In genomic region chr15:86067581-86067910, GRCm38 (mm10) we compare ENCODE assay signal across 8 mouse cellular contexts. TPM values are rescaled to one million over a fixed set of nuclear protein-coding genes. Genes with fewer than 3 reads are reported as not detected.
DNase-seq lines count a peak whose midpoint lies in the region; ATAC-seq and TF ChIP-seq lines count a peak whose summit lies in the region.
"Had no signal": no experiment of that assay in that cellular context is flagged by ENCODE, and none has a peak within 500 bp of the region (broad histone marks: within the 10 kb centered on the region; RNA-seq: fewer than 3 reads in every experiment).

No protein-coding gene starts in this region.

- H3K27ac ChIP-seq in embryonic fibroblast, embryonic 13.5 days (ENCODE audit: insufficient read depth, low read length) = peak overlapping the region; percentile 96

- H3K4me3 ChIP-seq in embryonic fibroblast, embryonic 13.5 days (ENCODE audit: insufficient read depth, low read length) = no peak overlapping the region
- H3K4me3 ChIP-seq: erythroblast, embryonic 14.5 days had no signal

- TF ChIP-seq POLR2A in embryonic fibroblast, embryonic 13.5 days (IDR thresholded peaks at IDR 0.05; ENCODE audit: low read depth, low read length) = no peak; the same call in 1 of the 2 replicates

- peak; percentile 64 for DNase-seq in urinary bladder, postnatal 14 days (ENCODE audit: low spot score)
- DNase-seq in urinary bladder, postnatal 10 days (ENCODE audit: low spot score) = no peak
- peak; percentile 66 for DNase-seq in lung, postnatal 10 days
- peak; percentile 29 to 37 for DNase-seq in thymus, postnatal 10 days (ENCODE audit: low spot score in 2 of 2)
- no peak for DNase-seq in embryo, embryonic 9.5 days (ENCODE audit: extremely low spot score)

- peaks cover 19% of the 10 kb centered on the region for H3K4me1 ChIP-seq in embryonic fibroblast, embryonic 13.5 days (ENCODE audit: control insufficient read depth, insufficient read depth, low read length)

- ATAC-seq in erythroid progenitor cell, adult 5-6 weeks (replicated peaks; ENCODE audit: low FRiP score, poor library complexity, severe bottlenecking) = no peak

- TF ChIP-seq CTCF in embryonic fibroblast, embryonic 13.5 days (IDR thresholded peaks at IDR 0.05; ENCODE audit: borderline replicate concordance, insufficient read depth, low read length) = no peak

RNA-seq across cellular contexts. Expression of gene Gramd4, which starts 10.1 kb away (rescaled TPM):
- 18.0 and 31.4 TPM in 2 replicates for polyA plus RNA-seq in embryonic fibroblast, embryonic 13.5 days (2011; ENCODE audit: insufficient read length, low read depth, missing spikeins)
- total RNA-seq in erythroid progenitor cell, adult 5-6 weeks (2015; ENCODE audit: low replicate concordance) = 10.8 and 16.8 TPM in 2 replicates
- total RNA-seq in erythroid progenitor cell, adult 5-6 weeks (2017; ENCODE audit: low replicate concordance) = 18.9 and 37.5 TPM in 2 replicates

RNA-seq across cellular contexts. Expression of gene Celsr1, which starts 34.0 kb away (rescaled TPM):
- 0.20 and 0.91 TPM in 2 replicates for polyA plus RNA-seq in embryonic fibroblast, embryonic 13.5 days (2011; ENCODE audit: insufficient read length, low read depth, missing spikeins)
- 1.1 and 1.3 TPM in 2 replicates for total RNA-seq in erythroid progenitor cell, adult 5-6 weeks (2015; ENCODE audit: low replicate concordance)
- total RNA-seq in erythroid progenitor cell, adult 5-6 weeks (2017; ENCODE audit: low replicate concordance) = 0.30 and 0.39 TPM in 2 replicates

Comparison
In these comparisons a context has a peak if more than half of its experiments do, and no peak if none do; other contexts are left out.
1. DNase-seq: peak in urinary bladder, postnatal 14 days (single experiment), lung, postnatal 10 days (single experiment) and thymus, postnatal 10 days (2 of 2); none in urinary bladder, postnatal 10 days (single experiment) and embryo, embryonic 9.5 days (single experiment).